Mouse (Mus musculus): Measurements from ENCODE around the gene Dock8. TPM values are rescaled to one million over a fixed set of nuclear protein-coding genes. Genes with fewer than 3 reads are reported as not detected.

Gene Dock8
- 5.0 and 5.6 TPM in 2 replicates for polyA plus RNA-seq (2012; rRNA removed)

DNA sequence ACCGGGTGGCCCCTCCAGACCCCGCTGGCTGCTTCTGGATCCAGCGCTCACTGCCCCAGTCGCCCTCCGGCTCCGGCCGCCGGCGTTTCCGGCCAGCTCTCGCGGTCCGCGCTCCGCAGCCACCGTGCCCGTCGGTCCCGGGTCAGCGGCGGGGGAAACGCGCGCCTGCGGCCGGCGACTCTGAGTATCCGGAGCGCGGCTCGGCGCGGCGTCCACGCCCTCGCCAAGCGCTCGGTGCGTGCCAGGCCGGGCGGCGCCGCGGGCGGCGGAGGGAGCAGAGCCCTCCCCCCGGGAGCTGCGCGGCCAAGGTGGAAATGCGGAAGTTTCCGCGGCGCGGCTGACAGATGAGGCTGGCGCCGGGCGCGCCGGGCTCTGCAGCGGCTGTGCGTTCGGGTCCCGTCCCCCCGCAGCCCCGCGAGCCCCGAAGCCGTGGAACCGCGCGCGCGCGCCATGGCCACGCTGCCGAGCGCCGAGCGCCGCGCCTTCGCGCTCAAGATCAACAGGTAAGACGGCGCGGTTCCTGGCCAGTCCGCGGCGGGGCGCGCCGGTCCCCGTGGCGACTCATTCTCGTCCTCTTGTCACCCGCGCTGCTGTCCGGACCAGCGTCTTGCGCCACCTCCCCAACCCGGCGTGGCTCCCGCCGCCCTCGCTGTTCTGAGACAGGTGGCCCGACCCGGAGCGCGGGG lies at the start of gene Dock8:
Gene Dock8 (plus strand): TSS at position 334 of the 686 bp plus-strand sequence.

DNA sequence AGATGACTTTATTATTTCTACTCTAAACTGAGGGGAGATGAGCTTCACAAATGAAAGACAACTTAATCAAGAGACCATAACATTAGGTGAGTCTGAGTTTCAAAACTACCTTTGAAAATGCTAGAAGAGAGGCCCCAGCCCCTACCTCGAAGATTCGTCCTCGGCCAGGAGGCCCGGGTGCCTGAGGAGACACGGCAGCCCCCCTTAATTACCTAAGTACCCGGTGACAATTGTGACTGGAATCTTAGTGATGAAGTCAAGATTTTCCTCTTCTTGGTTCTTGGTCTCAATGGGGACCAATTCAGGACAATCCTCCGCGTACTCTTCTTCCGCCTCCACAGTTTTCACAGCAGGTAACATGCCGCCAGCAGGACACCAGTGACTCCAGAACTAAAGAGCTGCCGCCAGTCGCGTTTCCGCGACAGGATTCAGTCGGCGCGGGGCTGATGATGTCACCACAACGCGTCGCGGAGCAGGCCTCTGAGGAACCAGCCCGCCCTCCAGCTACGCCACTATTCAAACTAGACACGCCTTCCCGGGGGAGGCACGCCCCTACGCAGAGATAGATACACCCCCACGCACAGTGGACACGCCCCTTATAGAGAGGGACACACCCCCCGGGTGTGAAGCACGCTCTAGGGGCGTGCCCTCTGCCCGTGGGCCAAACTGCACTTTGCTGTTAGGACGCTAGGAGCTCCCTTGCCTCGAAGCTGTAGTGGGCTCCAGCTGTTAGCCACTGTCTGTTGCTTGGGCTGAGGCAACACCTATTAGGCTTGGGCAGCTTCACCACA lies 38.0 kb upstream of the Dock8 start, which contains the start of gene Cbwd1:
Gene Cbwd1 (minus strand): TSS at position 439 of the 791 bp plus-strand sequence.

DNA sequence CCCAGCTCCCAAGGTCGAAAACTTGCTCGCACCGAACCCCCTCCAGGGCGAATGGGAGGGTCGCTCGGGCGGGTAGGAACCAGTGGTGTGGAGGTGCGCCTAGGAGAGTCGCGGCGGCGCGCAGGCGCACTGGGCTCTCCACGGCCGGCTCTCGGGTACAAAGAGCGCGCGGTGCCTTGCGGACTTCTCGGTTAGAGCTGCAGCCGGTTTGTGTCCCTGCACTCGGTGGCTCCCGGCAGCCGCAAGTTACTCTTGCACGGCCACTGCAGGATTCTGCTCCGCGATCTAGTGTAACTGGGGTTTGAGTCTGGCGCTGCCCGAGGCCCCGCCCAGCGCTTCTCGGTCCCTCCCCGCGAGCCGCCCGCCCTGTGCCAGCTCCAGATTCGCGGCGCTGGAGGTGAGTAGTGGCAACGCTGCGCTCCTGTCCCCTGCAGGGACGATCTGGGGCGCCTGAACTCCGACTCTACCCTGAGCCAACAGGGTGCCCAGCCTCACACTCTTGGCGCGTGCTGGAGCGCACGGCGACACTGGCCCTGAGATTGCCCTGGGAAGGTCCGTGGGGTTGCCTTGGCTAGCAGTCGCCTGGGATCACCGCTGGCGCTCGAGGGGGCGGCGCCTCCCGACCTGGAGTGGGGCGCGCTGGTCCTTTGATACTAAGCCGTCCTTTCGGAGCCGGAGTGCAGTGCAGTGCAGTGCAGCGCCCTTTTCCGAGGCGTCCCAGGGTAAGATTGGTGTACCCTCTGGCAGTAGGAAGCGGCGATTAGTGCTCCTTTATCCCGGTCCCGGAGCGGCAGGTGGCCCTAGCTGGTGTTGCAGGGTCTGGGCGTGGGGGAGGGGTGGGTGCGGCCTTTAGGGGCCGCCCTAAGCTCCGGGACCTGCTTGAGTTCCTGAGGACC lies 237.5 kb downstream of the Dock8 start, which contains the start of gene Kank1:
Gene Kank1 (plus strand): TSS at position 380 of the 896 bp plus-strand sequence.

Other genes with a start within 250 kb of the Dock8 start
- 0.16 and 0.22 TPM in 2 replicates for gene Pgm5, start 137.7 kb upstream of the Dock8 start, polyA plus RNA-seq (2012; rRNA removed)
- 58.3 and 61.9 TPM in 2 replicates for gene Gm10053, start 123.8 kb upstream of the Dock8 start, polyA plus RNA-seq (2012; rRNA removed)
- gene Foxd4, start 98.3 kb upstream of the Dock8 start, polyA plus RNA-seq (2012; rRNA removed), result 0.05 and 0.06 TPM in 2 replicates
- 4.7 and 5.1 TPM in 2 replicates for gene Cbwd1, start 37.9 kb upstream of the Dock8 start, polyA plus RNA-seq (2012; rRNA removed)
- 8.0 and 8.1 TPM in 2 replicates for gene Kank1, start 237.4 kb downstream of the Dock8 start, polyA plus RNA-seq (2012; rRNA removed)